In the genomic region with DNA sequence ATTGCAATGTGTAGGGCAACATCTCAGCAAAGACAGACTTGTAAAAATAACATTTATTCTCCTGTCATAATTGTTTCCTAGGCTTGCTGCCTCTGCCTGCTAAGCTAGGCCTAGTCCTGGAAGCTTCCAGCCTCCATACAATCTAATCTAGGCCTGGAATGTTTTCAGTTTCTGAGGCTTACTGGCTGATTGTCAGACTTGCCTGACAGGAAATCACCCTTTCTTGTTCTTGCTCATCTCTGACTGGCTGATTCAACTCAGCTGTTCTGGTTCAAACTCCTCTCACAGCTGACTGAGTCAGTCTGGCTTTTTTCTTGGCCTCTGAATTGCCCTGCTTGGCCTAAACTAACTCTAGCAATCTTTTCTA, we compare ENCODE assay signal across 20 mouse cellular contexts. TPM values are rescaled to one million over a fixed set of nuclear protein-coding genes. Genes with fewer than 3 reads are reported as not detected.
DNase-seq lines count a peak whose midpoint lies in the region; ATAC-seq and TF ChIP-seq lines count a peak whose summit lies in the region.
"Had no signal": no experiment of that assay in that cellular context is flagged by ENCODE, and none has a peak within 500 bp of the region (broad histone marks: within the 10 kb centered on the region; RNA-seq: fewer than 3 reads in every experiment).

No protein-coding gene starts in this region.

- intact Hi-C loops in heart, postnatal 14 days (cut with DNase I): no loop called here

- TF ChIP-seq POLR2A in CH12.LX (IDR thresholded peaks at IDR 0.05; ENCODE audit: low read depth, low read length): peak; percentile 42; the same call in 1 of the 2 replicates

- peaks cover 5% of the 10 kb centered on the region; the same call in 1 of the 2 replicates for H3K27me3 ChIP-seq in heart, embryonic 15.5 days
- peaks cover 9% of the 10 kb centered on the region for H3K27me3 ChIP-seq in CH12.LX (replicated peaks)
- H3K27me3 ChIP-seq in liver, embryonic 12.5 days (replicated peaks): peaks cover 15% of the 10 kb centered on the region
- H3K27me3 ChIP-seq: megakaryocyte, embryonic 14.5 days had no signal

- H3K36me3 ChIP-seq in heart, embryonic 15.5 days: peaks cover 2% of the 10 kb centered on the region; the same call in 1 of the 2 replicates
- peaks cover 5 to 6% of the 10 kb centered on the region in 2 experiments for H3K36me3 ChIP-seq in CH12.LX (replicated peaks in 1 of 2; ENCODE audit: control insufficient read depth in 1 of 2, insufficient read depth in 1 of 2, low read length in 1 of 2)
- peaks cover 6% of the 10 kb centered on the region for H3K36me3 ChIP-seq in liver, embryonic 12.5 days
- H3K36me3 ChIP-seq: neural tube, embryonic 13.5 days had no signal

- TF ChIP-seq CTCF in CH12.LX (conservative IDR thresholded peaks at IDR 0.05 in 1 of 2, IDR thresholded peaks at IDR 0.05 in 1 of 2; ENCODE audit: low read depth in 2 of 2, low read length in 2 of 2): no peak
- no peak for TF ChIP-seq CTCF in layer of hippocampus, adult 2 months (conservative IDR thresholded peaks at IDR 0.05)

- no peak; the same call in 1 of the 2 replicates for TF ChIP-seq RAD21 in CH12.LX (IDR thresholded peaks at IDR 0.05; ENCODE audit: low read depth, low read length)

- DNase-seq in heart, postnatal 14 days: no peak
- DNase-seq in 416B (ENCODE audit: low read depth) (peak; percentile 56), CH12.LX (ENCODE audit: extremely low read depth) (peak; percentile 75)
- no peak for DNase-seq in layer of hippocampus, adult 2 months (ENCODE audit: low spot score in 2 of 2)
- DNase-seq: adrenal gland, postnatal 10 days; cerebellum, adult 8-10 months; embryo, embryonic 11 days; forebrain, postnatal 0 days; kidney, postnatal 10 days; layer of hippocampus, adult 9-11 months; right cerebral cortex, postnatal 4 days; thymus, postnatal 14 days had no signal

- peak; percentile 93 for TF ChIP-seq EP300 in CH12.LX (IDR thresholded peaks at IDR 0.05; ENCODE audit: low read length)

- H3K27ac ChIP-seq in heart, embryonic 15.5 days: peak overlapping the region; percentile 50
- peak overlapping the region; percentile 84 for H3K27ac ChIP-seq in CH12.LX (ENCODE audit: insufficient read depth, low read depth)
- H3K27ac ChIP-seq in liver, embryonic 12.5 days: peak overlapping the region; percentile 43; the same call in 1 of the 2 replicates
- H3K27ac ChIP-seq in layer of hippocampus, adult 2 months: no peak overlapping the region
- H3K27ac ChIP-seq: hindbrain, embryonic 10.5 days; neural tube, embryonic 13.5 days had no signal

- H3K79me2 ChIP-seq in CH12.LX (replicated peaks; ENCODE audit: control insufficient read depth, extremely low read depth, insufficient read depth, poor library complexity, severe bottlenecking): peaks cover 14% of the 10 kb centered on the region

- dilution Hi-C loops in CH12.LX (cut with MboI; ENCODE audit: extremely low pct_ligation_motif_present, extremely low pct_unique_long_range_greater_than_20kb, low sequenced_read_pairs): no loop called here

- H3K4me1 ChIP-seq in heart, embryonic 15.5 days (replicated peaks): peaks cover 24% of the 10 kb centered on the region
- peaks cover 17 to 60% of the 10 kb centered on the region in 2 experiments for H3K4me1 ChIP-seq in CH12.LX (ENCODE audit: control insufficient read depth in 1 of 2, insufficient read depth in 2 of 2)
- peaks cover 60% of the 10 kb centered on the region for H3K4me1 ChIP-seq in liver, embryonic 12.5 days

- H3K9ac ChIP-seq in heart, embryonic 15.5 days: no peak overlapping the region
- H3K9ac ChIP-seq in CH12.LX (ENCODE audit: insufficient read depth, low read depth): peak overlapping the region; percentile 56
- H3K9ac ChIP-seq in liver, embryonic 12.5 days: no peak overlapping the region; the same call in 1 of the 2 replicates
- H3K9ac ChIP-seq: forebrain, postnatal 0 days; neural tube, embryonic 13.5 days had no signal

- H3K4me2 ChIP-seq in heart, embryonic 15.5 days: no peak overlapping the region
- H3K4me2 ChIP-seq in CH12.LX (ENCODE audit: insufficient read depth, low read depth, poor library complexity, severe bottlenecking): peak overlapping the region; percentile 67
- no peak overlapping the region for H3K4me2 ChIP-seq in liver, embryonic 12.5 days
- H3K4me2 ChIP-seq: neural tube, embryonic 13.5 days had no signal

- no peak for ATAC-seq in heart, embryonic 15.5 days (replicated peaks; ENCODE audit: insufficient number of reproducible peaks, insufficient read depth, low FRiP score, low read depth)
- no peak for ATAC-seq in liver, embryonic 12.5 days
- no peak for ATAC-seq in megakaryocyte progenitor cell, adult 5-6 weeks (replicated peaks; ENCODE audit: poor library complexity)
- ATAC-seq: forebrain, postnatal 0 days had no signal

- H3K9me3 ChIP-seq in heart, embryonic 15.5 days (replicated peaks): no peaks in the 10 kb centered on the region
- no peaks in the 10 kb centered on the region for H3K9me3 ChIP-seq in CH12.LX (replicated peaks; ENCODE audit: low read length)
- no peaks in the 10 kb centered on the region for H3K9me3 ChIP-seq in liver, embryonic 12.5 days (replicated peaks)
- H3K9me3 ChIP-seq: G1E; hindbrain, embryonic 10.5 days; megakaryocyte, embryonic 14.5 days; neural tube, embryonic 13.5 days had no signal

- in situ Hi-C loops in CH12.LX (cut with MboI; ENCODE audit: low pct_ligation_motif_present, low pct_unique_long_range_greater_than_20kb, low sequenced_read_pairs): no loop called here

- H3K4me3 ChIP-seq in heart, embryonic 15.5 days: no peak overlapping the region
- H3K4me3 ChIP-seq in CH12.LX (replicated peaks in 1 of 3; ENCODE audit: low read depth in 2 of 3, low read length in 2 of 3, poor library complexity in 1 of 3): no peak overlapping the region
- H3K4me3 ChIP-seq in liver, embryonic 12.5 days: no peak overlapping the region
- no peak overlapping the region for H3K4me3 ChIP-seq in layer of hippocampus, adult 2 months
- H3K4me3 ChIP-seq: erythroblast, embryonic 14.5 days; hindbrain, embryonic 10.5 days; megakaryocyte, embryonic 14.5 days; neural tube, embryonic 13.5 days had no signal

TF ChIP-seq in CH12.LX, 34 proteins besides CTCF, POLR2A, EP300 and RAD21 (continues in another document):
- TF ChIP-seq USF1 (IDR thresholded peaks at IDR 0.05; ENCODE audit: low read depth, low read length) (no peak), USF2 (conservative IDR thresholded peaks at IDR 0.05; ENCODE audit: low read depth, low read length) (no peak), SMC3 (IDR thresholded peaks at IDR 0.05; ENCODE audit: low read depth, low read length) (no peak), UBTF (IDR thresholded peaks at IDR 0.05; ENCODE audit: low read depth, low read length) (no peak)

RNA-seq across cellular contexts. Expression of a gene that starts 3.1 kb away (rescaled TPM):
- polyA plus RNA-seq in heart, embryonic 15.5 days (2015; fragmentation: Nextera tagmentation; extraction: Ambion mirVana): 4.3 TPM in 2 replicates
- 10 to 100 TPM; 26.4 to 27.0 TPM for total RNA-seq in heart, postnatal 14 days (2021)
- total RNA-seq in CH12.LX (2012; rRNA removed) (30.2 and 36.0 TPM in 2 replicates), CH12.LX (2014; rRNA removed) (18.8 and 20.9 TPM in 2 replicates)
- polyA plus RNA-seq in CH12.LX (2012; ENCODE audit: insufficient read length, low read depth): 51.6 and 63.7 TPM in 2 replicates
- polyA plus RNA-seq in liver, embryonic 12.5 days (2016; fragmentation: Nextera tagmentation; extraction: Ambion mirVana): 2.1 and 2.3 TPM in 2 replicates
- 11.7 and 12.6 TPM in 2 replicates for total RNA-seq in megakaryocyte progenitor cell, adult 5-6 weeks (2015)
- total RNA-seq in megakaryocyte progenitor cell, adult 5-6 weeks (2017): 63.3 and 72.7 TPM in 2 replicates
- total RNA-seq in layer of hippocampus, adult 2 months (2021): 10 to 100 TPM; 56.8 to 61.5 TPM

RNA-seq across cellular contexts. Expression of a gene that starts 5.6 kb away (rescaled TPM):
- polyA plus RNA-seq in heart, embryonic 15.5 days (2015; fragmentation: Nextera tagmentation; extraction: Ambion mirVana): 0.75 and 0.84 TPM in 2 replicates
- 10 to 100 TPM; 23.4 to 23.9 TPM for total RNA-seq in heart, postnatal 14 days (2021)
- total RNA-seq in CH12.LX (2012; rRNA removed) (20.8 and 34.6 TPM in 2 replicates), CH12.LX (2014; rRNA removed) (9.2 and 9.5 TPM in 2 replicates)
- polyA plus RNA-seq in CH12.LX (2012; ENCODE audit: insufficient read length, low read depth): 11.6 and 15.1 TPM in 2 replicates
- polyA plus RNA-seq in liver, embryonic 12.5 days (2016; fragmentation: Nextera tagmentation; extraction: Ambion mirVana): not detected in 2 replicates
- 0.12 and 0.32 TPM in 2 replicates for total RNA-seq in megakaryocyte progenitor cell, adult 5-6 weeks (2015)
- 0.51 and 3.5 TPM in 2 replicates for total RNA-seq in megakaryocyte progenitor cell, adult 5-6 weeks (2017)
- 1 to 10 TPM; 2.6 to 2.8 TPM for total RNA-seq in layer of hippocampus, adult 2 months (2021)
- polyA plus RNA-seq: erythroblast, embryonic 14.5 days had no signal

RNA-seq across cellular contexts. Expression of a gene that starts 6.2 kb away (rescaled TPM):
- 3.2 and 3.7 TPM in 2 replicates for polyA plus RNA-seq in heart, embryonic 15.5 days (2015; fragmentation: Nextera tagmentation; extraction: Ambion mirVana)
- total RNA-seq in heart, postnatal 14 days (2021): 1 to 10 TPM; 2.6 to 3.0 TPM
- 6.8 and 7.1 TPM in 2 replicates for total RNA-seq in CH12.LX (2012; rRNA removed)
- total RNA-seq in CH12.LX (2014; rRNA removed): 51.6 and 61.0 TPM in 2 replicates
- polyA plus RNA-seq in CH12.LX (2012; ENCODE audit: insufficient read length, low read depth): 5.6 and 17.1 TPM in 2 replicates
- polyA plus RNA-seq in liver, embryonic 12.5 days (2016; fragmentation: Nextera tagmentation; extraction: Ambion mirVana): 4.1 and 5.0 TPM in 2 replicates
- total RNA-seq in megakaryocyte progenitor cell, adult 5-6 weeks (2015): 4.6 and 6.8 TPM in 2 replicates
- total RNA-seq in megakaryocyte progenitor cell, adult 5-6 weeks (2017): 14.6 and 22.1 TPM in 2 replicates
- 1 to 10 TPM in 1 of 2 experiments, under 1 TPM in 1; 0.79 to 1.3 TPM for total RNA-seq in layer of hippocampus, adult 2 months (2021)

RNA-seq across cellular contexts. Expression of a gene that starts 20.2 kb away (rescaled TPM):
- polyA plus RNA-seq in heart, embryonic 15.5 days (2015; fragmentation: Nextera tagmentation; extraction: Ambion mirVana): 338 and 387 TPM in 2 replicates
- 100 to 1,000 TPM; 400 to 478 TPM for total RNA-seq in heart, postnatal 14 days (2021)
- total RNA-seq in CH12.LX (2012; rRNA removed) (5,582 and 6,330 TPM in 2 replicates), CH12.LX (2014; rRNA removed) (4,885 and 5,265 TPM in 2 replicates)
- 3,744 and 4,313 TPM in 2 replicates for polyA plus RNA-seq in CH12.LX (2012; ENCODE audit: insufficient read length, low read depth)
- polyA plus RNA-seq in liver, embryonic 12.5 days (2016; fragmentation: Nextera tagmentation; extraction: Ambion mirVana): 735 and 768 TPM in 2 replicates
- 3,057 and 3,071 TPM in 2 replicates for total RNA-seq in megakaryocyte progenitor cell, adult 5-6 weeks (2015)
- total RNA-seq in megakaryocyte progenitor cell, adult 5-6 weeks (2017): 1,485 and 1,729 TPM in 2 replicates
- total RNA-seq in layer of hippocampus, adult 2 months (2021): 100 to 1,000 TPM; 226 to 240 TPM

RNA-seq across cellular contexts. Expression of a gene that starts 51.2 kb away (rescaled TPM):
- polyA plus RNA-seq in heart, embryonic 15.5 days (2015; fragmentation: Nextera tagmentation; extraction: Ambion mirVana): 8.9 and 13.6 TPM in 2 replicates
- 1 to 10 TPM; 7.1 to 7.2 TPM for total RNA-seq in heart, postnatal 14 days (2021)
- total RNA-seq in CH12.LX (2012; rRNA removed) (25.7 and 35.0 TPM in 2 replicates), CH12.LX (2014; rRNA removed) (58.1 and 63.8 TPM in 2 replicates)
- polyA plus RNA-seq in CH12.LX (2012; ENCODE audit: insufficient read length, low read depth): 49.0 and 52.2 TPM in 2 replicates
- 16.3 and 16.5 TPM in 2 replicates for polyA plus RNA-seq in liver, embryonic 12.5 days (2016; fragmentation: Nextera tagmentation; extraction: Ambion mirVana)
- total RNA-seq in megakaryocyte progenitor cell, adult 5-6 weeks (2015): 44.1 and 45.1 TPM in 2 replicates
- 32.4 and 34.9 TPM in 2 replicates for total RNA-seq in megakaryocyte progenitor cell, adult 5-6 weeks (2017)
- 1 to 10 TPM; 3.6 to 4.3 TPM for total RNA-seq in layer of hippocampus, adult 2 months (2021)
- polyA plus RNA-seq: erythroblast, embryonic 14.5 days had no signal

Comparison
In these comparisons a context has a peak if more than half of its experiments do, and no peak if none do; other contexts are left out.
1. DNase-seq: peak in 416B (single experiment) and CH12.LX (single experiment); none in heart, postnatal 14 days (0 of 2) and layer of hippocampus, adult 2 months (0 of 2).